Mouse (Mus musculus): ENCODE data around the gene Gm14548. TPM values are rescaled to one million over a fixed set of nuclear protein-coding genes. Genes with fewer than 3 reads are reported as not detected.
"Not testable (repeated sequence)": the region's sequence is repeated elsewhere in the genome, so short reads cannot be mapped to it uniquely, and the experiment has no call there.

Gm14548 gene
- not detected in 2 replicates for polyA plus RNA-seq (2012; rRNA removed)

- not testable (repeated sequence) for DNase-seq (ENCODE audit: low read depth)
Measured at GRCm38 (mm10) chr7:3898036-3898590, at the start of gene Gm14548. Gm14548 (minus strand) TSS chr7:3898120.

DNA sequence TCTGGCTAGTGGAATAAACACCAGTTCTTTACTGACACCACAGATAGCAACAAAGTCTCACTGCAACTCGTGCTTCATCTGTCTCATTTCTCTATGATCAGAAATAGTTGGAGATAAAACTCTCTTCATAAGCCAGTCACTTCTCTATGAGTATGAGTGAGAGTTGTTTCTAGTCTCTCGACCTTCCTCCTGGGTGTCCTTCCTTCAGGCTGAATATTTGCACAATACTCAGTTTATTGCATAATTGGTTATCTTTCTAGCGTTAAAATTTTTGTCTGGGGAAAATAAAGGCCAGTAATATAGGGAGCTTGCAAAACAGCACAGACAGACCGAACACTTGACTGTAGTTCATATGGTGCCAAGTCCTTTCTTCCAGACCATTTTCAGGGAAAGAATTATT is 48.2 kb upstream of the Gm14548 start:
- no peak for DNase-seq (ENCODE audit: low read depth)
- TF ChIP-seq CTCF (IDR thresholded peaks at IDR 0.05; ENCODE audit: borderline replicate concordance, extremely low read depth, insufficient read depth, insufficient read length) (no peak), POLR2A (IDR thresholded peaks at IDR 0.05; ENCODE audit: borderline replicate concordance, extremely low read depth, insufficient read depth, insufficient read length, poor library complexity, severe bottlenecking) (no peak)

GRCm38 (mm10) chr7:3940915-3941314 is 43.0 kb upstream of the Gm14548 start:
- TF ChIP-seq CTCF (IDR thresholded peaks at IDR 0.05; ENCODE audit: borderline replicate concordance, extremely low read depth, insufficient read depth, insufficient read length) (no peak), POLR2A (IDR thresholded peaks at IDR 0.05; ENCODE audit: borderline replicate concordance, extremely low read depth, insufficient read depth, insufficient read length, poor library complexity, severe bottlenecking) (no peak)
- no peak for DNase-seq (ENCODE audit: low read depth)

DNA sequence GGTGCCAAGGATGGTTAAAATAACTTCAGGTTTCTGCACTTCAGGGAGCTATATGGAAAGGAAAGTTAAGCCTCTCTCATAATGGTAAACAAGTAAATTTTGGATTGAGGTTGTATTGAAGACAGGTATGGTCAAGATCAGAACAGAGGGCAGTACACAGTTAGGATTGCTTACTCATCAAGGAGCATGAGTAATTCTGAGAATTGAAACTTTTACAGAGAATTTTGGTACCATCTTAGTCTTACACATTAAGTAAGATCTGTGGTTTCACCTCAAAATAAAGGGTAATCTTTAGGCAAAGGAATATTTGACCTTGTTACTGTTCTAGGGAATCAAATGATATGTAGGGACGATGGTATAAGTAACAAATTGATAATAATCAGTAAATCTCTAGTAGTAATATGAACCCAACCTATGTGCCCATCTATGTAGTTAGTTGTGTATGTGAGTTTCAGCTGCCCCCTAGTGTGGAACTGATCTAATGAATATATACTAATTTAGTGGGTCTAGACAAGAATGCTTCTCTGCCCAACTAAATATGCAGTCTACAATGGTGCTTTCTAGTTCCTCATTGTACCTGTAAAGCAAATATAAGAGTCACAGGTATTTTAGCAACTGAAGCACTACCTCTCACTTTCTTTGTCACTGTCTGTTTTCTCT is 42.1 kb upstream of the Gm14548 start:
- TF ChIP-seq CTCF (IDR thresholded peaks at IDR 0.05; ENCODE audit: borderline replicate concordance, extremely low read depth, insufficient read depth, insufficient read length) = no peak
- no peak for TF ChIP-seq POLR2A (IDR thresholded peaks at IDR 0.05; ENCODE audit: borderline replicate concordance, extremely low read depth, insufficient read depth, insufficient read length, poor library complexity, severe bottlenecking)
- DNase-seq (ENCODE audit: low read depth) = no peak

DNA sequence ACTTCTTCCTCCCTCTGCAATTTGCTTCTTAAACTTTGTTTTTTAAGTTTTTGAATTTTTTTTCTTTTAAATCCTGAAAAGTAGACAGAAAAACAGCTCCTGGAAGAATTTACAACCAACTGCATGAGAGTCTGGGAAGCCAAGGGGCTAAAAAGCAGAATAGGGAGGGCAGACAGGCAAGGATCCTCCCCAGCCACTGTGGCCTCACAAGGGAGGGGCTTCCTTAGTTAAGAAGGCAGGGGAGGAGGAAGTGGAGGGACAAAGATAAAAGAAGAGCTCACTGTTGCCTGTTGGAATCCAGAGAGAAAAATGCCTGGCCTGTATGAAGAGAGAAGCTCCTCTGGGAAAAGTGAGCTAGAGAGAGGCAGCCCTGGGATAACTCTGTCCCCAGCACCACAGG is 37.6 kb upstream of the Gm14548 start:
- DNase-seq (ENCODE audit: low read depth) = not testable (repeated sequence)

GRCm38 (mm10) chr7:3915387-3915786 is 17.5 kb upstream of the Gm14548 start, which contains the start of gene Lilra6:
Lilra6 (minus strand) TSS chr7:3915503.
- DNase-seq (ENCODE audit: low read depth) = not testable (repeated sequence)

DNA sequence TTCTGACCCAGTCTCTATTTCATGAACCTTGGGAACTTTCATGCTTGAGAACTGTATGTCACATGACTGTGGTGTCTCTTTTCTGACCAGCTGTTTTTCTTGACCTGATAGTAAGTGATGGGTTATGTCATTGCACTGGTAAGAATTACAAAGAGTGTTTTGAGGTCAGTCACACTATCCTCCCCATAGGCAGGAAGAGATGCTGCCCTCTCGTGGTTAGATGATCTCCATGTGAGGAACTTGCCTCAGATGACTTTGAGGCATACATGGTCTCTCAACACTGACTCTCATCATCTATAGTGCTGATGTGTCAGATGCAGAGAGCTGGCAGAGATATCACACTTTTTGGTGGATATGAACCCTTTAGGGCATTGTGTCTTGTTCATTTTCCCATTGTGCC is 5.8 kb upstream of the Gm14548 start:
- TF ChIP-seq CTCF (IDR thresholded peaks at IDR 0.05; ENCODE audit: borderline replicate concordance, extremely low read depth, insufficient read depth, insufficient read length) (no peak), POLR2A (IDR thresholded peaks at IDR 0.05; ENCODE audit: borderline replicate concordance, extremely low read depth, insufficient read depth, insufficient read length, poor library complexity, severe bottlenecking) (no peak)
- no peak for DNase-seq (ENCODE audit: low read depth)

- DNase-seq (ENCODE audit: low read depth) = not testable (repeated sequence)
Measured at GRCm38 (mm10) chr7:3875032-3875431, 22.9 kb downstream of the Gm14548 start.

- DNase-seq (ENCODE audit: low read depth) = not testable (repeated sequence)
Measured at GRCm38 (mm10) chr7:3844951-3845350, 53.0 kb downstream of the Gm14548 start, which contains the start of gene Pira2. Pira2 (minus strand) TSS chr7:3845051.

GRCm38 (mm10) chr7:3837854-3838253 is 60.1 kb downstream of the Gm14548 start:
- not testable (repeated sequence) for DNase-seq (ENCODE audit: low read depth)

Other genes with a start within 250 kb of the Gm14548 start
- 6.6 and 8.6 TPM in 2 replicates for gene Leng1, start 232.3 kb downstream of the Gm14548 start, polyA plus RNA-seq (2012; rRNA removed)
- gene Tmc4, start 220.6 kb downstream of the Gm14548 start, polyA plus RNA-seq (2012; rRNA removed) = 13.7 and 14.1 TPM in 2 replicates
- gene Tsen34, start 205.3 kb downstream of the Gm14548 start, polyA plus RNA-seq (2012; rRNA removed) = 190 and 235 TPM in 2 replicates
- gene Mboat7, start 204.6 kb downstream of the Gm14548 start, polyA plus RNA-seq (2012; rRNA removed) = 78.7 and 103 TPM in 2 replicates
- gene Rps9, start 194.1 kb downstream of the Gm14548 start, polyA plus RNA-seq (2012; rRNA removed) = 2,419 and 2,655 TPM in 2 replicates
- gene Pirb, start 177.7 kb downstream of the Gm14548 start, polyA plus RNA-seq (2012; rRNA removed) = 0.18 and 0.34 TPM in 2 replicates
- 0.03 TPM in 1 of 2 replicates, not detected in the other for gene Gm15448, start 72.4 kb downstream of the Gm14548 start, polyA plus RNA-seq (2012; rRNA removed)
- gene Pira2, start 53.1 kb downstream of the Gm14548 start, polyA plus RNA-seq (2012; rRNA removed) = not detected in 2 replicates
- gene Lilra6, start 17.4 kb upstream of the Gm14548 start, polyA plus RNA-seq (2012; rRNA removed) = 0.04 TPM in 1 of 2 replicates, not detected in the other
- gene Lair1, start 165.1 kb upstream of the Gm14548 start, polyA plus RNA-seq (2012; rRNA removed) = 3.7 TPM in 2 replicates
- 239 and 253 TPM in 2 replicates for gene Ttyh1, start 221.3 kb upstream of the Gm14548 start, polyA plus RNA-seq (2012; rRNA removed)
- 501 and 507 TPM in 2 replicates for gene Leng8, start 238.9 kb upstream of the Gm14548 start, polyA plus RNA-seq (2012; rRNA removed)